Mouse (Mus musculus) embryonic facial prominence, embryonic 11.5 days (tissue): Measurements from ENCODE around the gene Snrpd2. TPM values are rescaled to one million over a fixed set of nuclear protein-coding genes. Genes with fewer than 3 reads are reported as not detected.
A peak's percentile ranks its signal among the peaks of the same experiment; 100 is the strongest.

Experiments used
- ATAC-seq: fragments of 200-750 bp; cut with Nextera tagmentation; replicated peaks from 2 replicates; pipeline ENCODE4 v1.8.0; 2017; ENCODE audit warnings: low read depth; ENCODE audit not compliant: insufficient number of reproducible peaks, low FRiP score, low TSS enrichment
- DNase-seq: peaks from one replicate; pipeline ENCODE4 v3.0.0-alpha.2; 2015; ENCODE audit warnings: low spot score
- H3K27ac ChIP-seq: fragments of 300-500 bp; sonication (generic); replicated peaks from 2 replicates; pipeline ENCODE4 v1.5.1; 2014; ENCODE audit warnings: mild to moderate bottlenecking, low read depth, low read length, control low read depth
- H3K27me3 ChIP-seq: fragments of 300-500 bp; sonication (generic); 2 replicates; pipeline ENCODE4 v1.6.1; 2014; ENCODE audit warnings: mild to moderate bottlenecking, low read length, moderate library complexity, mixed read lengths; ENCODE audit not compliant: control insufficient read depth, insufficient read depth
- H3K36me3 ChIP-seq: fragments of 300-500 bp; sonication (generic); replicated peaks from 2 replicates; pipeline ENCODE4 v1.6.1; 2014; ENCODE audit warnings: low read depth, mild to moderate bottlenecking, low read length, moderate library complexity, mixed read lengths; ENCODE audit not compliant: control insufficient read depth, insufficient read depth
- H3K4me1 ChIP-seq: fragments of 300-500 bp; sonication (generic); 2 replicates; pipeline ENCODE4 v1.6.1; 2014; ENCODE audit warnings: low read length, mixed read lengths; ENCODE audit not compliant: control insufficient read depth, insufficient read depth
- H3K4me2 ChIP-seq: fragments of 300-500 bp; sonication (generic); 2 replicates; pipeline ENCODE4 v1.6.1; 2014; ENCODE audit warnings: low read depth, mild to moderate bottlenecking, control low read depth, low read length, moderate library complexity
- H3K4me3 ChIP-seq: fragments of 300-500 bp; sonication (generic); 2 replicates; pipeline ENCODE4 v1.5.1; 2014; ENCODE audit warnings: low read depth, low read length, control low read depth
- H3K9ac ChIP-seq: fragments of 300-500 bp; sonication (generic); replicated peaks from 2 replicates; pipeline ENCODE4 v1.6.1; 2014; ENCODE audit warnings: mild to moderate bottlenecking, control low read depth, low read length
- H3K9me3 ChIP-seq: fragments of 300-500 bp; sonication (generic); replicated peaks from 2 replicates; pipeline ENCODE4 v1.6.1; 2016; ENCODE audit warnings: mild to moderate bottlenecking, low read length, inconsistent platforms, mixed read lengths; ENCODE audit not compliant: control insufficient read depth
- WGBS: fragments of 180-500 bp; shearing (Covaris S2); extraction: QIAGEN DNeasy Blood & Tissue Kit; methylation state at CpG from one replicate; pipeline ENCODE4 v1.1.7; 2014; 5-methylcytosine and 5-hydroxymethylcytosine counted together
- polyA plus RNA-seq: library from polyadenylated mRNA; unstranded; fragments of >200 nt; fragmentation: Nextera tagmentation; extraction: Ambion mirVana; gene quantifications from 2 replicates; pipeline ENCODE4 v1.2.1, GENCODE M21; 2014

Snrpd2 gene
- polyA plus RNA-seq, 1 experiment from 2014 or later, result 157 TPM

GRCm38 (mm10) chr7:19180862-19181429 is 31.4 kb downstream of the Snrpd2 start:
- DNase-seq, result peak; percentile 64
- Histone ChIP-seq H3K9ac (peak overlapping the region; percentile 68), H3K4me2 (peak overlapping the region; percentile 76), H3K4me3 (peak overlapping the region; percentile 44), H3K27me3 (peaks cover 42% of the 10 kb centered on the region), H3K4me1 (peaks cover 3% of the 10 kb centered on the region; the same call in 1 of the 2 replicates), H3K27ac (no peak overlapping the region), H3K9me3 (no peaks in the 10 kb centered on the region), H3K36me3 (no peaks in the 10 kb centered on the region)
- ATAC-seq, result no peak
- 1% methylated on average over 26 of the region's 27 CpGs for WGBS

- ATAC-seq (no peak), DNase-seq (no peak)
- WGBS, result 82% methylated on average over 2 of the region's 2 CpGs
- Histone ChIP-seq H3K36me3 (no peaks in the 10 kb centered on the region), H3K9me3 (no peaks in the 10 kb centered on the region), H3K27me3 (peaks cover 13% of the 10 kb centered on the region), H3K4me3 (no peak overlapping the region), H3K4me1 (peaks cover 2% of the 10 kb centered on the region; the same call in 1 of the 2 replicates), H3K27ac (no peak overlapping the region), H3K4me2 (no peak overlapping the region), H3K9ac (no peak overlapping the region)
Observed at GRCm38 (mm10) chr7:19184250-19184649, 34.7 kb downstream of the Snrpd2 start.

GRCm38 (mm10) chr7:19184758-19185157 is 35.2 kb downstream of the Snrpd2 start:
- no peak overlapping the region for H3K4me2 ChIP-seq
- WGBS, result 87% methylated on average over 6 of the region's 6 CpGs
- ATAC-seq, result no peak

DNA sequence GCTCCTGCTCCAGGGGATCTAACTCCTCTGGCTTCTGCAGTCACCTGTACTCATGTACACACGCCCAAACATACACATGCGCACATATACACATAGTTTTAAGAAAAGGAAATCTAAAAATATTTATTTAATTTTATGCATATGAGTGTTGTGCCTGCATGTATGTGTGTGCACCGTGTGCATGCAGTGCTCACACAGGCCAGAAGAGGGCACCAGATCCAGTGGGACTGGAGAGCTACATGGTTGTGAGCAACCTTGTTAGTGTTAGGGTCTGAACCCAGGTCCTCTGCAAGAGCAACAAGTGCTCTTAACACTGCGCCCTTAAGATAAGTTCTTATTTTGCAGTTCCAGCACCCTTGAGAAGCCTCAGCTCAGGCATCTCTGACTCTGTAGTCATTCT is 45.2 kb downstream of the Snrpd2 start:
- H3K4me2 ChIP-seq, result no peak overlapping the region
- H3K4me3 ChIP-seq, result no peak overlapping the region
- no peak overlapping the region for H3K27ac ChIP-seq
- H3K4me1 ChIP-seq, result no peaks in the 10 kb centered on the region
- H3K9me3 ChIP-seq, result no peaks in the 10 kb centered on the region
- no peak overlapping the region for H3K9ac ChIP-seq
- no peak for DNase-seq
- no peaks in the 10 kb centered on the region for H3K27me3 ChIP-seq
- H3K36me3 ChIP-seq, result no peaks in the 10 kb centered on the region; the same call in 1 of the 2 replicates
- no peak for ATAC-seq
- WGBS, result 96% methylated on average over 4 of the region's 4 CpGs

More at GRCm38 (mm10) chr7:19184758-19185157, 35.2 kb downstream of the Snrpd2 start:
- Histone ChIP-seq H3K27ac (no peak overlapping the region), H3K27me3 (peaks cover 9% of the 10 kb centered on the region), H3K9ac (no peak overlapping the region), H3K9me3 (no peaks in the 10 kb centered on the region), H3K4me1 (no peaks in the 10 kb centered on the region), H3K36me3 (no peaks in the 10 kb centered on the region), H3K4me3 (no peak overlapping the region)
- no peak for DNase-seq

- ATAC-seq (no peak), DNase-seq (peak; percentile 54)
- H3K4me3 ChIP-seq, result no peak overlapping the region
- WGBS, result 69% methylated on average over 6 of the region's 6 CpGs
- no peak overlapping the region for H3K9ac ChIP-seq
- H3K9me3 ChIP-seq, result no peaks in the 10 kb centered on the region
- H3K4me2 ChIP-seq, result no peak overlapping the region
- H3K36me3 ChIP-seq, result no peaks in the 10 kb centered on the region; the same call in 1 of the 2 replicates
- H3K27ac ChIP-seq, result no peak overlapping the region
- H3K4me1 ChIP-seq, result no peaks in the 10 kb centered on the region
- H3K27me3 ChIP-seq, result no peaks in the 10 kb centered on the region
Observed at GRCm38 (mm10) chr7:19196676-19197075, 47.2 kb downstream of the Snrpd2 start.

GRCm38 (mm10) chr7:19197985-19198384 is 48.5 kb downstream of the Snrpd2 start:
- peak; percentile 32 for DNase-seq
- ATAC-seq, result no peak
- no peak overlapping the region for H3K27ac ChIP-seq
- no peak overlapping the region for H3K9ac ChIP-seq
- no peaks in the 10 kb centered on the region; the same call in 1 of the 2 replicates for H3K36me3 ChIP-seq
- H3K27me3 ChIP-seq, result no peaks in the 10 kb centered on the region
- H3K4me3 ChIP-seq, result no peak overlapping the region
- no peaks in the 10 kb centered on the region for H3K4me1 ChIP-seq
- WGBS, result 29% methylated on average over 2 of the region's 2 CpGs
- H3K4me2 ChIP-seq, result no peak overlapping the region
- H3K9me3 ChIP-seq, result no peaks in the 10 kb centered on the region

DNA sequence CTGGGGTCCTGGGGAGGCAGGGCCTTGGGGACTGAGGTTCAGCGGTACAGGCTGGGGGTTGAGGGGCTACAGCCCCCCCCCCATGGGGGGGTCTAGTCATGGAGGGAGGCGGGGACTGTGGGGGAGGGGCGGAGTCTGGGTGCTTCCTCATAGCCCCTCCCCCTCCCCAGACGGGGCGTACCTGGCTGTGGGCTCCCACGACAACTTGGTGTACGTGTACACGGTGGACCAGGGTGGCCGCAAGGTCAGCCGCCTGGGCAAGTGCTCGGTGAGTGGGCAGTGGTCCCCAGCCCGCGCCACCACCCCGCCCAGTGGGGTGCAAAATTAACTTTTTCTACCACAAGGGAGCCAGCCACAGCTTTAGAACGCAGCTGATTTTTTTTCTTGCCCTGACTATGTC is 52.1 kb downstream of the Snrpd2 start:
- DNase-seq (no peak), ATAC-seq (0 out of 2 replicates have a peak, but pooled peaks have one; percentile 6)
- Histone ChIP-seq H3K27ac (no peak overlapping the region), H3K27me3 (no peaks in the 10 kb centered on the region), H3K4me3 (no peak overlapping the region), H3K9me3 (no peaks in the 10 kb centered on the region), H3K9ac (no peak overlapping the region), H3K36me3 (no peaks in the 10 kb centered on the region; the same call in none of the 2 replicates), H3K4me2 (no peak overlapping the region), H3K4me1 (no peaks in the 10 kb centered on the region)
- 57% methylated on average over 12 of the region's 15 CpGs for WGBS

GRCm38 (mm10) chr7:19202065-19202850 is 52.7 kb downstream of the Snrpd2 start:
- H3K27ac ChIP-seq, result no peak overlapping the region
- no peaks in the 10 kb centered on the region for H3K27me3 ChIP-seq
- H3K4me1 ChIP-seq, result no peaks in the 10 kb centered on the region
- no peak overlapping the region for H3K9ac ChIP-seq
- peak; percentile 36; the same call in 1 of the 2 replicates for ATAC-seq
- WGBS, result 63% methylated on average over 15 of the region's 15 CpGs
- H3K4me2 ChIP-seq, result no peak overlapping the region
- H3K9me3 ChIP-seq, result no peaks in the 10 kb centered on the region
- H3K4me3 ChIP-seq, result no peak overlapping the region
- H3K36me3 ChIP-seq, result no peaks in the 10 kb centered on the region; the same call in none of the 2 replicates
- no peak for DNase-seq
